In the genomic region with DNA sequence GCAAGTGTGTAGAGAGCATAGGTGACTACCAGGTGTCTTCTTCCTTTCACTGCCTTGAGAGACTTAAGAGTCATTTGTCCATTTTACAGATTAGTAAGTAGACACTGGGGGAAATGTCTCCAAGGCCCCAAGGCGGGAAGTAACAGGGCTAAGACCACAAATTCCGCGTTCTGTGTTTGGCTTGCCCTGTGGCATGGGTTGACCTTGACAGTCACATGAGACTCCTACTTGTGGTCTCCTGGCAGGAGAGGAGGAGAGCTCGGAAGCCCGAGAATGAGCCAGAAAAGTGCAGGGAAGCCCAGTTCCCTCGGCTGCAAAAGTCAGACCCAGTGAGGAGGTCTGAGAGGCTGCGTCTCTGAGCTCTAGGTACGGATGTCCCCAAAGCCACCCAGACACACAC, we compare ENCODE assay signal across 8 mouse cellular contexts. TPM values are rescaled to one million over a fixed set of nuclear protein-coding genes. Genes with fewer than 3 reads are reported as not detected.
DNase-seq lines count a peak whose midpoint lies in the region; ATAC-seq lines count a peak whose summit lies in the region.

No protein-coding gene starts in this region.

- H3K9me3 ChIP-seq in embryonic facial prominence, embryonic 14.5 days (ENCODE audit: control insufficient read depth, low read length), result no peaks in the 10 kb centered on the region
- no peaks in the 10 kb centered on the region for H3K9me3 ChIP-seq in intestine, embryonic 15.5 days
- H3K9me3 ChIP-seq in midbrain, embryonic 11.5 days (ENCODE audit: control insufficient read depth, low read length), result no peaks in the 10 kb centered on the region

- H3K36me3 ChIP-seq in embryonic facial prominence, embryonic 14.5 days (ENCODE audit: control insufficient read depth, insufficient read depth, low read length), result peaks cover 49% of the 10 kb centered on the region
- peaks cover 44% of the 10 kb centered on the region for H3K36me3 ChIP-seq in intestine, embryonic 15.5 days
- H3K36me3 ChIP-seq in midbrain, embryonic 11.5 days (ENCODE audit: control insufficient read depth, insufficient read depth, low read length), result peaks cover 31% of the 10 kb centered on the region

- H3K27me3 ChIP-seq in embryonic facial prominence, embryonic 14.5 days (replicated peaks; ENCODE audit: control insufficient read depth, insufficient read depth, low read length), result no peaks in the 10 kb centered on the region
- H3K27me3 ChIP-seq in intestine, embryonic 15.5 days (replicated peaks), result no peaks in the 10 kb centered on the region
- no peaks in the 10 kb centered on the region for H3K27me3 ChIP-seq in midbrain, embryonic 11.5 days (ENCODE audit: control insufficient read depth, insufficient read depth, low read length)

- peak overlapping the region; percentile 93 for H3K9ac ChIP-seq in embryonic facial prominence, embryonic 14.5 days (ENCODE audit: low read depth, low read length)
- 0 out of 2 replicates have a peak overlapping the region, but pooled peaks have one; percentile 94 for H3K9ac ChIP-seq in intestine, embryonic 15.5 days
- peak overlapping the region; percentile 98 for H3K9ac ChIP-seq in midbrain, embryonic 11.5 days (ENCODE audit: low read length)

- peak overlapping the region; percentile 61; the same call in 1 of the 2 replicates for H3K4me2 ChIP-seq in embryonic facial prominence, embryonic 14.5 days (ENCODE audit: low read depth, low read length)
- H3K4me2 ChIP-seq in intestine, embryonic 15.5 days (replicated peaks), result peak overlapping the region; percentile 79
- H3K4me2 ChIP-seq in midbrain, embryonic 11.5 days, result peak overlapping the region; percentile 62; the same call in 1 of the 2 replicates

- peaks cover 6% of the 10 kb centered on the region for H3K4me1 ChIP-seq in embryonic facial prominence, embryonic 14.5 days (ENCODE audit: control insufficient read depth, insufficient read depth, low read length)
- H3K4me1 ChIP-seq in intestine, embryonic 15.5 days (replicated peaks), result peaks cover 10% of the 10 kb centered on the region
- peaks cover 8% of the 10 kb centered on the region for H3K4me1 ChIP-seq in midbrain, embryonic 11.5 days (ENCODE audit: control insufficient read depth, insufficient read depth, low read length)

- peak overlapping the region; percentile 93 for H3K4me3 ChIP-seq in embryonic facial prominence, embryonic 14.5 days (ENCODE audit: low read depth, low read length)
- peak overlapping the region; percentile 98; the same call in 1 of the 2 replicates for H3K4me3 ChIP-seq in intestine, embryonic 15.5 days (replicated peaks)
- H3K4me3 ChIP-seq in midbrain, embryonic 11.5 days (ENCODE audit: low read depth, low read length), result peak overlapping the region; percentile 99; the same call in 1 of the 2 replicates

- peak; percentile 36 to 65 for DNase-seq in adrenal gland, adult (ENCODE audit: inconsistent age in 2 of 2, low spot score in 1 of 2)
- DNase-seq in adrenal gland, adult 2 months, result no peak
- DNase-seq in embryonic facial prominence, embryonic 14.5 days (ENCODE audit: low spot score), result no peak
- DNase-seq in midbrain, embryonic 11.5 days (ENCODE audit: low spot score, missing footprints), result peak; percentile 80
- no peak for DNase-seq in adipocyte (ENCODE audit: low spot score)
- DNase-seq in left cerebral cortex, postnatal 14 days (ENCODE audit: low spot score in 2 of 2), result no peak
- DNase-seq in thymus, postnatal 10 days (ENCODE audit: low spot score in 2 of 2), result no peak

- intact Hi-C loops in left cerebral cortex, postnatal 14 days (cut with DNase I), result no loop called here

- no peak for ATAC-seq in embryonic facial prominence, embryonic 14.5 days (ENCODE audit: low read depth)
- no peak for ATAC-seq in intestine, embryonic 15.5 days
- no peak for ATAC-seq in midbrain, embryonic 11.5 days (ENCODE audit: low FRiP score)

- 74% methylated on average over 8 of the region's 8 CpGs for WGBS in embryonic facial prominence, embryonic 14.5 days
- 85% methylated on average over 8 of the region's 8 CpGs for WGBS in intestine, embryonic 15.5 days
- 84% methylated on average over 8 of the region's 8 CpGs for WGBS in midbrain, embryonic 11.5 days

- H3K27ac ChIP-seq in embryonic facial prominence, embryonic 14.5 days (replicated peaks; ENCODE audit: low read depth, low read length), result no peak overlapping the region
- no peak overlapping the region for H3K27ac ChIP-seq in intestine, embryonic 15.5 days
- H3K27ac ChIP-seq in midbrain, embryonic 11.5 days (ENCODE audit: low read depth, low read length), result no peak overlapping the region

RNA-seq across cellular contexts. Expression of gene Zfp629, which starts 2.1 kb away (rescaled TPM):
- 10 to 100 TPM; 16.3 to 21.2 TPM for total RNA-seq in adrenal gland, adult 2 months (2021)
- 14.0 and 15.5 TPM in 2 replicates for polyA plus RNA-seq in adrenal gland, adult 2 months (2012; rRNA removed)
- 13.0 and 17.9 TPM in 2 replicates for polyA plus RNA-seq in embryonic facial prominence, embryonic 14.5 days (2014; fragmentation: Nextera tagmentation; extraction: Ambion mirVana)
- 8.8 and 9.4 TPM in 2 replicates for polyA plus RNA-seq in intestine, embryonic 15.5 days (2015; fragmentation: Nextera tagmentation; extraction: Ambion mirVana)
- polyA plus RNA-seq in midbrain, embryonic 11.5 days (2014; fragmentation: Nextera tagmentation; extraction: Ambion mirVana), result 32.1 and 34.4 TPM in 2 replicates
- total RNA-seq in left cerebral cortex, postnatal 14 days (2021), result 10 to 100 TPM; 24.1 to 25.7 TPM

RNA-seq across cellular contexts. Expression of gene Rnf40, which starts 24.9 kb away (rescaled TPM):
- 10 to 100 TPM; 54.9 to 55.7 TPM for total RNA-seq in adrenal gland, adult 2 months (2021)
- 19.3 and 23.3 TPM in 2 replicates for polyA plus RNA-seq in adrenal gland, adult 2 months (2012; rRNA removed)
- 35.9 and 47.7 TPM in 2 replicates for polyA plus RNA-seq in embryonic facial prominence, embryonic 14.5 days (2014; fragmentation: Nextera tagmentation; extraction: Ambion mirVana)
- polyA plus RNA-seq in intestine, embryonic 15.5 days (2015; fragmentation: Nextera tagmentation; extraction: Ambion mirVana), result 37.4 and 37.7 TPM in 2 replicates
- polyA plus RNA-seq in midbrain, embryonic 11.5 days (2014; fragmentation: Nextera tagmentation; extraction: Ambion mirVana), result 36.5 and 39.2 TPM in 2 replicates
- 10 to 100 TPM; 69.5 to 74.7 TPM for total RNA-seq in left cerebral cortex, postnatal 14 days (2021)

RNA-seq across cellular contexts. Expression of gene Ccdc189, which starts 25.1 kb away (rescaled TPM):
- total RNA-seq in adrenal gland, adult 2 months (2021), result 10 to 100 TPM in 1 of 2 experiments, 1 to 10 TPM in 1; 7.6 to 11.4 TPM
- polyA plus RNA-seq in adrenal gland, adult 2 months (2012; rRNA removed), result 4.8 and 6.1 TPM in 2 replicates
- 9.9 and 10.4 TPM in 2 replicates for polyA plus RNA-seq in embryonic facial prominence, embryonic 14.5 days (2014; fragmentation: Nextera tagmentation; extraction: Ambion mirVana)
- polyA plus RNA-seq in intestine, embryonic 15.5 days (2015; fragmentation: Nextera tagmentation; extraction: Ambion mirVana), result 4.1 and 4.9 TPM in 2 replicates
- 13.4 and 15.8 TPM in 2 replicates for polyA plus RNA-seq in midbrain, embryonic 11.5 days (2014; fragmentation: Nextera tagmentation; extraction: Ambion mirVana)
- 10 to 100 TPM in 1 of 2 experiments, 1 to 10 TPM in 1; 9.5 to 11.3 TPM for total RNA-seq in left cerebral cortex, postnatal 14 days (2021)

RNA-seq across cellular contexts. Expression of gene Phkg2, which starts 40.4 kb away (rescaled TPM):
- 10 to 100 TPM; 37.3 to 44.4 TPM for total RNA-seq in adrenal gland, adult 2 months (2021)
- 48.3 and 53.2 TPM in 2 replicates for polyA plus RNA-seq in adrenal gland, adult 2 months (2012; rRNA removed)
- polyA plus RNA-seq in embryonic facial prominence, embryonic 14.5 days (2014; fragmentation: Nextera tagmentation; extraction: Ambion mirVana), result 35.2 TPM in 2 replicates
- 34.3 TPM in 2 replicates for polyA plus RNA-seq in intestine, embryonic 15.5 days (2015; fragmentation: Nextera tagmentation; extraction: Ambion mirVana)
- 55.1 and 56.2 TPM in 2 replicates for polyA plus RNA-seq in midbrain, embryonic 11.5 days (2014; fragmentation: Nextera tagmentation; extraction: Ambion mirVana)
- 10 to 100 TPM; 71.5 to 75.9 TPM for total RNA-seq in left cerebral cortex, postnatal 14 days (2021)

RNA-seq across cellular contexts. Expression of gene Tmem265, which starts 52.3 kb away (rescaled TPM):
- total RNA-seq in adrenal gland, adult 2 months (2021), result not detected
- 0.39 and 2.5 TPM in 2 replicates for polyA plus RNA-seq in adrenal gland, adult 2 months (2012; rRNA removed)
- 4.1 and 5.3 TPM in 2 replicates for polyA plus RNA-seq in embryonic facial prominence, embryonic 14.5 days (2014; fragmentation: Nextera tagmentation; extraction: Ambion mirVana)
- 5.5 and 5.6 TPM in 2 replicates for polyA plus RNA-seq in intestine, embryonic 15.5 days (2015; fragmentation: Nextera tagmentation; extraction: Ambion mirVana)
- 4.0 and 8.4 TPM in 2 replicates for polyA plus RNA-seq in midbrain, embryonic 11.5 days (2014; fragmentation: Nextera tagmentation; extraction: Ambion mirVana)
- total RNA-seq in left cerebral cortex, postnatal 14 days (2021), result 1 to 10 TPM; 2.3 to 3.2 TPM

Comparison
In these comparisons a context has a peak if more than half of its experiments do, and no peak if none do; other contexts are left out.
1. DNase-seq: peak in adrenal gland, adult (2 of 2) and midbrain, embryonic 11.5 days (single experiment); none in adrenal gland, adult 2 months (single experiment), embryonic facial prominence, embryonic 14.5 days (single experiment), adipocyte (single experiment), left cerebral cortex, postnatal 14 days (0 of 2) and thymus, postnatal 10 days (0 of 2).
2. Peak in every context shown above with its lines, with median percentiles within 50 percentile points of each other: H3K4me2 ChIP-seq, H3K4me3 ChIP-seq and H3K9ac ChIP-seq.